Mouse (Mus musculus): Measurements from ENCODE around the gene Arid1b. TPM values are rescaled to one million over a fixed set of nuclear protein-coding genes. Genes with fewer than 3 reads are reported as not detected.

The Arid1b gene
- polyA plus RNA-seq, 1 experiment from 2014 or later, result 9.6 TPM

GRCm38 (mm10) chr17:5218955-5219557 is 224.9 kb downstream of the Arid1b start:
- 59% methylated on average over 6 of the region's 6 CpGs for WGBS
- ATAC-seq, result no peak
- no peak overlapping the region for H3K9ac ChIP-seq (ENCODE audit: low read depth, low read length)
- no peaks in the 10 kb centered on the region for H3K9me3 ChIP-seq (ENCODE audit: control insufficient read depth, low read length)
- H3K27me3 ChIP-seq (replicated peaks; ENCODE audit: control insufficient read depth, insufficient read depth, low read length), result no peaks in the 10 kb centered on the region
- H3K4me1 ChIP-seq (ENCODE audit: control insufficient read depth, insufficient read depth, low read depth, low read length), result peaks cover 41% of the 10 kb centered on the region
- no peak overlapping the region for H3K4me2 ChIP-seq (ENCODE audit: low read length)
- H3K27ac ChIP-seq (ENCODE audit: low read depth, low read length), result no peak overlapping the region
- no peak overlapping the region for H3K4me3 ChIP-seq (ENCODE audit: low read length)
- H3K36me3 ChIP-seq (ENCODE audit: control insufficient read depth, insufficient read depth, low read length), result no peaks in the 10 kb centered on the region

GRCm38 (mm10) chr17:5221041-5221440 is 226.9 kb downstream of the Arid1b start:
- Histone ChIP-seq H3K9ac (ENCODE audit: low read depth, low read length) (no peak overlapping the region), H3K27me3 (replicated peaks; ENCODE audit: control insufficient read depth, insufficient read depth, low read length) (no peaks in the 10 kb centered on the region), H3K27ac (ENCODE audit: low read depth, low read length) (no peak overlapping the region), H3K4me3 (ENCODE audit: low read length) (no peak overlapping the region), H3K36me3 (ENCODE audit: control insufficient read depth, insufficient read depth, low read length) (no peaks in the 10 kb centered on the region), H3K9me3 (ENCODE audit: control insufficient read depth, low read length) (no peaks in the 10 kb centered on the region), H3K4me2 (ENCODE audit: low read length) (no peak overlapping the region), H3K4me1 (ENCODE audit: control insufficient read depth, insufficient read depth, low read depth, low read length) (peaks cover 41% of the 10 kb centered on the region)
- ATAC-seq, result peak; percentile 35; the same call in 1 of the 2 replicates
- WGBS, result 28% methylated on average over 8 of the region's 8 CpGs

GRCm38 (mm10) chr17:5221558-5221957 is 227.4 kb downstream of the Arid1b start:
- Histone ChIP-seq H3K36me3 (ENCODE audit: control insufficient read depth, insufficient read depth, low read length) (no peaks in the 10 kb centered on the region), H3K9ac (ENCODE audit: low read depth, low read length) (no peak overlapping the region), H3K4me1 (ENCODE audit: control insufficient read depth, insufficient read depth, low read depth, low read length) (peaks cover 41% of the 10 kb centered on the region), H3K9me3 (ENCODE audit: control insufficient read depth, low read length) (no peaks in the 10 kb centered on the region), H3K4me3 (ENCODE audit: low read length) (no peak overlapping the region), H3K27me3 (replicated peaks; ENCODE audit: control insufficient read depth, insufficient read depth, low read length) (no peaks in the 10 kb centered on the region), H3K27ac (ENCODE audit: low read depth, low read length) (no peak overlapping the region), H3K4me2 (ENCODE audit: low read length) (no peak overlapping the region)
- 41% methylated on average over 4 of the region's 4 CpGs for WGBS
- no peak for ATAC-seq

GRCm38 (mm10) chr17:5222827-5223226 is 228.7 kb downstream of the Arid1b start:
- Histone ChIP-seq H3K4me1 (ENCODE audit: control insufficient read depth, insufficient read depth, low read depth, low read length) (peaks cover 38% of the 10 kb centered on the region), H3K9me3 (ENCODE audit: control insufficient read depth, low read length) (no peaks in the 10 kb centered on the region), H3K36me3 (ENCODE audit: control insufficient read depth, insufficient read depth, low read length) (no peaks in the 10 kb centered on the region), H3K27me3 (replicated peaks; ENCODE audit: control insufficient read depth, insufficient read depth, low read length) (no peaks in the 10 kb centered on the region), H3K4me3 (ENCODE audit: low read length) (no peak overlapping the region), H3K4me2 (ENCODE audit: low read length) (no peak overlapping the region), H3K27ac (ENCODE audit: low read depth, low read length) (no peak overlapping the region), H3K9ac (ENCODE audit: low read depth, low read length) (no peak overlapping the region)
- ATAC-seq, result no peak
- WGBS, result 25% methylated on average over 2 of the region's 2 CpGs

GRCm38 (mm10) chr17:5224932-5225331 is 230.8 kb downstream of the Arid1b start:
- Histone ChIP-seq H3K27ac (ENCODE audit: low read depth, low read length) (no peak overlapping the region), H3K9me3 (ENCODE audit: control insufficient read depth, low read length) (no peaks in the 10 kb centered on the region), H3K9ac (ENCODE audit: low read depth, low read length) (no peak overlapping the region), H3K36me3 (ENCODE audit: control insufficient read depth, insufficient read depth, low read length) (no peaks in the 10 kb centered on the region), H3K27me3 (replicated peaks; ENCODE audit: control insufficient read depth, insufficient read depth, low read length) (no peaks in the 10 kb centered on the region), H3K4me2 (ENCODE audit: low read length) (no peak overlapping the region), H3K4me3 (ENCODE audit: low read length) (no peak overlapping the region), H3K4me1 (ENCODE audit: control insufficient read depth, insufficient read depth, low read depth, low read length) (peaks cover 35% of the 10 kb centered on the region)
- WGBS, result 89% methylated on average over 4 of the region's 4 CpGs
- no peak for ATAC-seq

- 74% methylated on average over 6 of the region's 6 CpGs for WGBS
- no peak overlapping the region for H3K9ac ChIP-seq (ENCODE audit: low read depth, low read length)
- H3K36me3 ChIP-seq (ENCODE audit: control insufficient read depth, insufficient read depth, low read length), result no peaks in the 10 kb centered on the region
- H3K4me1 ChIP-seq (ENCODE audit: control insufficient read depth, insufficient read depth, low read depth, low read length), result peaks cover 17% of the 10 kb centered on the region
- no peak overlapping the region for H3K4me3 ChIP-seq (ENCODE audit: low read length)
- H3K9me3 ChIP-seq (ENCODE audit: control insufficient read depth, low read length), result no peaks in the 10 kb centered on the region
- no peaks in the 10 kb centered on the region for H3K27me3 ChIP-seq (replicated peaks; ENCODE audit: control insufficient read depth, insufficient read depth, low read length)
- no peak for ATAC-seq
- H3K27ac ChIP-seq (ENCODE audit: low read depth, low read length), result no peak overlapping the region
- no peak overlapping the region for H3K4me2 ChIP-seq (ENCODE audit: low read length)
Observed at GRCm38 (mm10) chr17:5227136-5227535, 233.0 kb downstream of the Arid1b start.

- 32% methylated on average over 14 of the region's 14 CpGs for WGBS
- H3K4me2 ChIP-seq (ENCODE audit: low read length), result peak overlapping the region; percentile 13; the same call in 1 of the 2 replicates
- H3K4me3 ChIP-seq (ENCODE audit: low read length), result no peak overlapping the region
- peak overlapping the region; percentile 42 for H3K27ac ChIP-seq (ENCODE audit: low read depth, low read length)
- H3K9ac ChIP-seq (ENCODE audit: low read depth, low read length), result no peak overlapping the region
- peak; percentile 55; the same call in 1 of the 2 replicates for ATAC-seq
- H3K9me3 ChIP-seq (ENCODE audit: control insufficient read depth, low read length), result no peaks in the 10 kb centered on the region
- H3K27me3 ChIP-seq (replicated peaks; ENCODE audit: control insufficient read depth, insufficient read depth, low read length), result no peaks in the 10 kb centered on the region
- peaks cover 17% of the 10 kb centered on the region for H3K4me1 ChIP-seq (ENCODE audit: control insufficient read depth, insufficient read depth, low read depth, low read length)
- no peaks in the 10 kb centered on the region for H3K36me3 ChIP-seq (ENCODE audit: control insufficient read depth, insufficient read depth, low read length)
Observed at GRCm38 (mm10) chr17:5227950-5228615, 234.0 kb downstream of the Arid1b start.

- WGBS, result 69% methylated on average over 6 of the region's 6 CpGs
- Histone ChIP-seq H3K27ac (ENCODE audit: low read depth, low read length) (peak overlapping the region; percentile 42; the same call in 1 of the 2 replicates), H3K4me1 (ENCODE audit: control insufficient read depth, insufficient read depth, low read depth, low read length) (peaks cover 17% of the 10 kb centered on the region), H3K27me3 (replicated peaks; ENCODE audit: control insufficient read depth, insufficient read depth, low read length) (no peaks in the 10 kb centered on the region), H3K4me2 (ENCODE audit: low read length) (peak overlapping the region; percentile 13; the same call in 1 of the 2 replicates), H3K9ac (ENCODE audit: low read depth, low read length) (no peak overlapping the region), H3K36me3 (ENCODE audit: control insufficient read depth, insufficient read depth, low read length) (no peaks in the 10 kb centered on the region), H3K4me3 (ENCODE audit: low read length) (no peak overlapping the region), H3K9me3 (ENCODE audit: control insufficient read depth, low read length) (no peaks in the 10 kb centered on the region)
- peak; percentile 34; the same call in 1 of the 2 replicates for ATAC-seq
Observed at GRCm38 (mm10) chr17:5228616-5229250, 234.6 kb downstream of the Arid1b start.

- peaks cover 17% of the 10 kb centered on the region for H3K4me1 ChIP-seq (ENCODE audit: control insufficient read depth, insufficient read depth, low read depth, low read length)
- no peak overlapping the region for H3K4me3 ChIP-seq (ENCODE audit: low read length)
- H3K27me3 ChIP-seq (replicated peaks; ENCODE audit: control insufficient read depth, insufficient read depth, low read length), result no peaks in the 10 kb centered on the region
- H3K4me2 ChIP-seq (ENCODE audit: low read length), result no peak overlapping the region
- 67% methylated on average over 7 of the region's 7 CpGs for WGBS
- H3K9ac ChIP-seq (ENCODE audit: low read depth, low read length), result no peak overlapping the region
- no peak for ATAC-seq
- no peaks in the 10 kb centered on the region for H3K9me3 ChIP-seq (ENCODE audit: control insufficient read depth, low read length)
- no peak overlapping the region for H3K27ac ChIP-seq (ENCODE audit: low read depth, low read length)
- H3K36me3 ChIP-seq (ENCODE audit: control insufficient read depth, insufficient read depth, low read length), result no peaks in the 10 kb centered on the region
Observed at GRCm38 (mm10) chr17:5230063-5230462, 235.9 kb downstream of the Arid1b start.

Data from hindbrain, embryonic 16.5 days (tissue).